Mouse (Mus musculus): ENCODE data around the gene Aldob.

DNA sequence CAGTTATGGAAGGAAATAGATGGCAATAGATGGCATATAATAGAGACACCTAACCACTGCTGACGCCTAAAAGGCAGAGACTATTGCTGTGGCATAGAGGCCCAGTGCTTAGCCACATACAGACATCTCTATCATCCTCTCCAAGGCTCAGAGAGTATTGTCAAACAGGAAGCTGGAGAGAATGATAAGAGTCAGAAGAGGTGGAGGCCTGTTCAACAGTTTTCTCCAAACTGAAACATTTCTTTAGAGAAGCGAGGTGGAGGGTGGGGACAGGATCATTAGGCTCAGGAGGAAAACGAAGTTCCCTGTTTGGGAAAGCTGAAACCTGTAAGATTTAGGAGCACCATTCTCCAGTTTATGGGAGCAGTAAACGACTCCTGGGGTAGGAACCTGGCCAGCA, 31.9 kb upstream of the Aldob start:
- no peak for TF ChIP-seq CTCF (IDR thresholded peaks at IDR 0.05; ENCODE audit: control insufficient read depth, insufficient read depth, low read length)
- no peak for TF ChIP-seq POLR2A (IDR thresholded peaks at IDR 0.05; ENCODE audit: borderline replicate concordance, control insufficient read depth, low read depth, low read length)

Measured in bone marrow, adult 2 months (tissue).